Mouse (Mus musculus): Measurements from ENCODE around the gene Enthd1. TPM values are rescaled to one million over a fixed set of nuclear protein-coding genes. Genes with fewer than 3 reads are reported as not detected.

Gene Enthd1
- total RNA-seq, 1 experiment, result 0.49 TPM

GRCm38 (mm10) chr15:80563634-80564208 is 1.2 kb downstream of the Enthd1 start:
- Histone ChIP-seq H3K36me3 (ENCODE audit: control insufficient read depth, insufficient read depth, low read length, poor library complexity, severe bottlenecking) (no peaks in the 10 kb centered on the region), H3K4me1 (ENCODE audit: control insufficient read depth in 2 of 2, insufficient read depth in 2 of 2, low read length in 2 of 2, poor library complexity in 1 of 2) (no peaks in the 10 kb centered on the region), H3K9ac (ENCODE audit: insufficient read depth, low read depth, low read length, poor library complexity, severe bottlenecking) (no peak overlapping the region), H3K9me3 (ENCODE audit: control insufficient read depth, insufficient read depth, low read depth, low read length) (no peaks in the 10 kb centered on the region), H3K27ac (ENCODE audit: insufficient read depth, low read depth, low read length, poor library complexity, severe bottlenecking) (no peak overlapping the region), H3K4me3 (ENCODE audit: insufficient read depth in 1 of 2, low read depth in 1 of 2, low read length in 2 of 2, poor library complexity in 1 of 2, severe bottlenecking in 1 of 2) (no peak overlapping the region)
- no peak for DNase-seq (ENCODE audit: low read depth, low spot score)
- in situ Hi-C loops (cut with MboI; ENCODE audit: low sequenced_read_pairs in 2 of 2, unreplicated experiment in 2 of 2), result no loop called here
- no peak for TF ChIP-seq MAFK (IDR thresholded peaks at IDR 0.05; ENCODE audit: insufficient read depth, low read depth, low read length)
- TF ChIP-seq HCFC1 (IDR thresholded peaks at IDR 0.05; ENCODE audit: borderline replicate concordance, insufficient read depth, low read length), result no peak
- TF ChIP-seq ZNF384 (IDR thresholded peaks at IDR 0.05; ENCODE audit: low read depth, low read length), result no peak
- no peak for TF ChIP-seq CHD2 (IDR thresholded peaks at IDR 0.05; ENCODE audit: low read depth, low read length)
- TF ChIP-seq ZC3H11A (IDR thresholded peaks at IDR 0.05; ENCODE audit: borderline replicate concordance, low read depth, low read length), result no peak

- Histone ChIP-seq H3K27ac (ENCODE audit: insufficient read depth, low read depth, low read length, poor library complexity, severe bottlenecking) (no peak overlapping the region), H3K9ac (ENCODE audit: insufficient read depth, low read depth, low read length, poor library complexity, severe bottlenecking) (no peak overlapping the region), H3K9me3 (ENCODE audit: control insufficient read depth, insufficient read depth, low read depth, low read length) (no peaks in the 10 kb centered on the region), H3K4me3 (ENCODE audit: insufficient read depth in 1 of 2, low read depth in 1 of 2, low read length in 2 of 2, poor library complexity in 1 of 2, severe bottlenecking in 1 of 2) (no peak overlapping the region), H3K36me3 (ENCODE audit: control insufficient read depth, insufficient read depth, low read length, poor library complexity, severe bottlenecking) (no peaks in the 10 kb centered on the region), H3K4me1 (ENCODE audit: control insufficient read depth in 2 of 2, insufficient read depth in 2 of 2, low read length in 2 of 2, poor library complexity in 1 of 2) (no peaks in the 10 kb centered on the region)
- in situ Hi-C loops (cut with MboI; ENCODE audit: low sequenced_read_pairs in 2 of 2, unreplicated experiment in 2 of 2), result no loop called here
- TF ChIP-seq CHD2 (IDR thresholded peaks at IDR 0.05; ENCODE audit: low read depth, low read length) (no peak), ZNF384 (IDR thresholded peaks at IDR 0.05; ENCODE audit: low read depth, low read length) (no peak), ZC3H11A (IDR thresholded peaks at IDR 0.05; ENCODE audit: borderline replicate concordance, low read depth, low read length) (no peak), HCFC1 (IDR thresholded peaks at IDR 0.05; ENCODE audit: borderline replicate concordance, insufficient read depth, low read length) (no peak), MAFK (IDR thresholded peaks at IDR 0.05; ENCODE audit: insufficient read depth, low read depth, low read length) (no peak)
- DNase-seq (ENCODE audit: low read depth, low spot score), result no peak
Observed at GRCm38 (mm10) chr15:80562446-80562845, 2.5 kb downstream of the Enthd1 start.

GRCm38 (mm10) chr15:80560646-80561580 is 4.0 kb downstream of the Enthd1 start:
- in situ Hi-C loops (cut with MboI; ENCODE audit: low sequenced_read_pairs in 2 of 2, unreplicated experiment in 2 of 2), result no loop called here
- Histone ChIP-seq H3K4me1 (ENCODE audit: control insufficient read depth in 2 of 2, insufficient read depth in 2 of 2, low read length in 2 of 2, poor library complexity in 1 of 2) (no peaks in the 10 kb centered on the region), H3K36me3 (ENCODE audit: control insufficient read depth, insufficient read depth, low read length, poor library complexity, severe bottlenecking) (no peaks in the 10 kb centered on the region), H3K9ac (ENCODE audit: insufficient read depth, low read depth, low read length, poor library complexity, severe bottlenecking) (no peak overlapping the region), H3K9me3 (ENCODE audit: control insufficient read depth, insufficient read depth, low read depth, low read length) (no peaks in the 10 kb centered on the region), H3K27ac (ENCODE audit: insufficient read depth, low read depth, low read length, poor library complexity, severe bottlenecking) (no peak overlapping the region), H3K4me3 (ENCODE audit: insufficient read depth in 1 of 2, low read depth in 1 of 2, low read length in 2 of 2, poor library complexity in 1 of 2, severe bottlenecking in 1 of 2) (no peak overlapping the region)
- no peak for TF ChIP-seq MAFK (IDR thresholded peaks at IDR 0.05; ENCODE audit: insufficient read depth, low read depth, low read length)
- no peak for TF ChIP-seq ZC3H11A (IDR thresholded peaks at IDR 0.05; ENCODE audit: borderline replicate concordance, low read depth, low read length)
- no peak for TF ChIP-seq ZNF384 (IDR thresholded peaks at IDR 0.05; ENCODE audit: low read depth, low read length)
- no peak for TF ChIP-seq CHD2 (IDR thresholded peaks at IDR 0.05; ENCODE audit: low read depth, low read length)
- no peak for DNase-seq (ENCODE audit: low read depth, low spot score)

GRCm38 (mm10) chr15:80559978-80560377 is 5.0 kb downstream of the Enthd1 start:
- Histone ChIP-seq H3K4me1 (ENCODE audit: control insufficient read depth in 2 of 2, insufficient read depth in 2 of 2, low read length in 2 of 2, poor library complexity in 1 of 2) (no peaks in the 10 kb centered on the region), H3K4me3 (ENCODE audit: insufficient read depth in 1 of 2, low read depth in 1 of 2, low read length in 2 of 2, poor library complexity in 1 of 2, severe bottlenecking in 1 of 2) (no peak overlapping the region), H3K27ac (ENCODE audit: insufficient read depth, low read depth, low read length, poor library complexity, severe bottlenecking) (no peak overlapping the region), H3K36me3 (ENCODE audit: control insufficient read depth, insufficient read depth, low read length, poor library complexity, severe bottlenecking) (no peaks in the 10 kb centered on the region), H3K9me3 (ENCODE audit: control insufficient read depth, insufficient read depth, low read depth, low read length) (no peaks in the 10 kb centered on the region), H3K9ac (ENCODE audit: insufficient read depth, low read depth, low read length, poor library complexity, severe bottlenecking) (no peak overlapping the region)
- in situ Hi-C loops (cut with MboI; ENCODE audit: low sequenced_read_pairs in 2 of 2, unreplicated experiment in 2 of 2), result no loop called here
- no peak for DNase-seq (ENCODE audit: low read depth, low spot score)
- TF ChIP-seq ZNF384 (IDR thresholded peaks at IDR 0.05; ENCODE audit: low read depth, low read length), result no peak
- TF ChIP-seq CHD2 (IDR thresholded peaks at IDR 0.05; ENCODE audit: low read depth, low read length), result no peak
- TF ChIP-seq HCFC1 (IDR thresholded peaks at IDR 0.05; ENCODE audit: borderline replicate concordance, insufficient read depth, low read length), result no peak
- no peak for TF ChIP-seq MAFK (IDR thresholded peaks at IDR 0.05; ENCODE audit: insufficient read depth, low read depth, low read length)
- no peak for TF ChIP-seq ZC3H11A (IDR thresholded peaks at IDR 0.05; ENCODE audit: borderline replicate concordance, low read depth, low read length)

Measured in ES-E14 (cell line).